Mouse (Mus musculus) limb, embryonic 14.5 days (tissue): Measurements from ENCODE around the gene Snap91. TPM values are rescaled to one million over a fixed set of nuclear protein-coding genes. Genes with fewer than 3 reads are reported as not detected.
A peak's percentile ranks its signal among the peaks of the same experiment; 100 is the strongest.

Source experiments
- ATAC-seq: fragments of 200-750 bp; cut with Nextera tagmentation; 2 replicates; pipeline ENCODE4 v1.8.0; 2017; ENCODE audit warnings: low read depth, moderate number of reproducible peaks, moderate TSS enrichment; ENCODE audit not compliant: low FRiP score
- DNase-seq: peaks from one replicate; pipeline ENCODE4 v3.0.0-alpha.2; 2015; ENCODE audit warnings: low spot score
- H3K27ac ChIP-seq: fragments of 300-500 bp; sonication (generic); replicated peaks from 2 replicates; pipeline ENCODE4 v1.5.1; 2014; ENCODE audit warnings: low read depth, mild to moderate bottlenecking, low read length, moderate library complexity, mixed read lengths
- H3K27me3 ChIP-seq: fragments of 300-500 bp; sonication (generic); 2 replicates; pipeline ENCODE4 v1.6.1; 2014; ENCODE audit warnings: low read length, mixed read lengths; ENCODE audit not compliant: control insufficient read depth, insufficient read depth
- H3K36me3 ChIP-seq: fragments of 300-500 bp; sonication (generic); 2 replicates; pipeline ENCODE4 v1.6.1; 2014; ENCODE audit warnings: mild to moderate bottlenecking, low read length, moderate library complexity, mixed read lengths; ENCODE audit not compliant: control insufficient read depth, insufficient read depth
- H3K4me1 ChIP-seq: fragments of 300-500 bp; sonication (generic); 2 replicates; pipeline ENCODE4 v1.6.1; 2014; ENCODE audit warnings: antibody characterized with exemption, low read length, mixed read lengths; ENCODE audit not compliant: control insufficient read depth, insufficient read depth
- H3K4me2 ChIP-seq: fragments of 300-500 bp; sonication (generic); replicated peaks from 2 replicates; pipeline ENCODE4 v1.6.1; 2014; ENCODE audit warnings: low read depth, mild to moderate bottlenecking, low read length, moderate library complexity; ENCODE audit not compliant: severe bottlenecking
- H3K4me3 ChIP-seq: fragments of 300-500 bp; sonication (generic); replicated peaks from 2 replicates; pipeline ENCODE4 v1.5.1; 2014; ENCODE audit warnings: low read length
- H3K9ac ChIP-seq: fragments of 300-500 bp; sonication (generic); 2 replicates; pipeline ENCODE4 v1.6.1; 2014; ENCODE audit warnings: mild to moderate bottlenecking, low read depth, low read length, moderate library complexity; ENCODE audit not compliant: severe bottlenecking
- H3K9me3 ChIP-seq: fragments of 300-500 bp; sonication (generic); 2 replicates; pipeline ENCODE4 v1.6.1; 2016; ENCODE audit warnings: low read length; ENCODE audit not compliant: control insufficient read depth
- POLR2A ChIP-seq: fragments of 200-500 bp; IDR thresholded peaks from 2 replicates; pipeline ENCODE4 v1.8.0; 2012; ENCODE audit warnings: inconsistent platforms, mild to moderate bottlenecking, moderate library complexity, borderline replicate concordance; ENCODE audit not compliant: insufficient read depth, insufficient read length; ENCODE audit errors: extremely low read depth
- WGBS: fragments of 180-500 bp; shearing (Covaris S2); extraction: QIAGEN DNeasy Blood & Tissue Kit; methylation state at CpG from one replicate; pipeline ENCODE4 v1.1.7; 2014; 5-methylcytosine and 5-hydroxymethylcytosine counted together
- polyA plus RNA-seq, 2 experiments: library from polyadenylated mRNA; depleted of rRNA in 1 of 2; stranded (reverse) in 1 of 2; unstranded in 1 of 2; fragments of >200 nt; fragmentation: Nextera tagmentation in 1 of 2; extraction: Ambion mirVana in 1 of 2; gene quantifications; 2 replicates each; pipeline versions ENCODE4 v1.2.1 to v1.2.3; 2012 to 2014

The Snap91 gene
- polyA plus RNA-seq, 2 experiments: 5.5 to 9.3 TPM

- H3K4me3 ChIP-seq: peak overlapping the region; percentile 41
- ATAC-seq: no peak
- no peaks in the 10 kb centered on the region for H3K36me3 ChIP-seq
- no peak for TF ChIP-seq POLR2A
- no peaks in the 10 kb centered on the region for H3K9me3 ChIP-seq
- peak overlapping the region; percentile 61 for H3K4me2 ChIP-seq
- DNase-seq: no peak
- 19% methylated on average over 5 of the region's 5 CpGs for WGBS
- peak overlapping the region; percentile 57 for H3K9ac ChIP-seq
- H3K4me1 ChIP-seq: peaks cover 5% of the 10 kb centered on the region
- 0 out of 2 replicates have a peak overlapping the region, but pooled peaks have one; percentile 39 for H3K27ac ChIP-seq
- H3K27me3 ChIP-seq: no peaks in the 10 kb centered on the region
Observed at GRCm38 (mm10) chr9:86744041-86744440, 136.4 kb downstream of the Snap91 start.

- Histone ChIP-seq H3K27ac (0 out of 2 replicates have a peak within 1 kb of the TSS, but pooled peaks have one; percentile 39), H3K27me3 (no peaks in the 10 kb centered on the region), H3K4me2 (peak within 1 kb of the TSS; percentile 61), H3K9ac (peak within 1 kb of the TSS; percentile 57), H3K4me1 (peaks cover 5% of the 10 kb centered on the region), H3K4me3 (peak within 1 kb of the TSS; percentile 41), H3K9me3 (no peaks in the 10 kb centered on the region), H3K36me3 (no peaks in the 10 kb centered on the region)
- no peak for TF ChIP-seq POLR2A
- peak; percentile 82 for ATAC-seq
- WGBS: 5% methylated on average over 19 of the region's 19 CpGs
- DNase-seq: peak; percentile 59
Observed at GRCm38 (mm10) chr9:86742959-86743911, 137.2 kb downstream of the Snap91 start, which contains the start of gene Prss35. Gene Prss35, plus strand, starts transcription at chr9:86743649.

- no peaks in the 10 kb centered on the region for H3K9me3 ChIP-seq
- ATAC-seq (no peak), DNase-seq (no peak)
- TF ChIP-seq POLR2A: no peak
- H3K4me1 ChIP-seq: peaks cover 5% of the 10 kb centered on the region
- no peaks in the 10 kb centered on the region for H3K27me3 ChIP-seq
- no peaks in the 10 kb centered on the region for H3K36me3 ChIP-seq
- no peak overlapping the region for H3K4me3 ChIP-seq
- H3K9ac ChIP-seq: no peak overlapping the region
- no peak overlapping the region for H3K27ac ChIP-seq
- no peak overlapping the region for H3K4me2 ChIP-seq
- 49% methylated on average over 3 of the region's 3 CpGs for WGBS
Observed at GRCm38 (mm10) chr9:86739971-86740370, 140.5 kb downstream of the Snap91 start.

- WGBS: 91% methylated on average over 8 of the region's 8 CpGs
- no peak overlapping the region for H3K4me2 ChIP-seq
- no peak overlapping the region for H3K27ac ChIP-seq
- DNase-seq (no peak), ATAC-seq (no peak)
- H3K9ac ChIP-seq: no peak overlapping the region
- no peak overlapping the region for H3K4me3 ChIP-seq
- TF ChIP-seq POLR2A: no peak
- H3K9me3 ChIP-seq: no peaks in the 10 kb centered on the region
- H3K27me3 ChIP-seq: no peaks in the 10 kb centered on the region
- H3K4me1 ChIP-seq: peaks cover 5% of the 10 kb centered on the region
- no peaks in the 10 kb centered on the region for H3K36me3 ChIP-seq
Observed at GRCm38 (mm10) chr9:86738801-86739200, 141.7 kb downstream of the Snap91 start.

GRCm38 (mm10) chr9:86738067-86738466 is 142.4 kb downstream of the Snap91 start:
- no peak overlapping the region for H3K9ac ChIP-seq
- DNase-seq (no peak), ATAC-seq (no peak)
- no peak overlapping the region for H3K4me3 ChIP-seq
- no peaks in the 10 kb centered on the region for H3K27me3 ChIP-seq
- no peak overlapping the region for H3K27ac ChIP-seq
- 73% methylated on average over 1 of the region's 1 CpGs for WGBS
- H3K9me3 ChIP-seq: no peaks in the 10 kb centered on the region
- H3K4me1 ChIP-seq: peaks cover 3% of the 10 kb centered on the region
- no peaks in the 10 kb centered on the region for H3K36me3 ChIP-seq
- TF ChIP-seq POLR2A: no peak
- H3K4me2 ChIP-seq: no peak overlapping the region
